ENCODE assay signal across 8 mouse cellular contexts in genomic region chr6:84105148-84106022, GRCm38 (mm10).
DNase-seq lines count a peak whose midpoint lies in the region; ATAC-seq lines count a peak whose summit lies in the region.

No protein-coding gene starts in this region.

- H3K4me2 ChIP-seq in kidney, embryonic 15.5 days, result peak overlapping the region; percentile 67
- H3K4me2 ChIP-seq in liver, embryonic 12.5 days, result peak overlapping the region; percentile 54

- H3K9ac ChIP-seq in kidney, embryonic 15.5 days, result no peak overlapping the region
- no peak overlapping the region for H3K9ac ChIP-seq in liver, embryonic 12.5 days

- WGBS in kidney, embryonic 15.5 days, result 4% methylated on average over 40 of the region's 40 CpGs
- WGBS in liver, embryonic 12.5 days (ENCODE audit: insufficient replicate concordance), result 22% methylated on average over 40 of the region's 40 CpGs

- peak; percentile 65 for ATAC-seq in kidney, embryonic 15.5 days (replicated peaks; ENCODE audit: low FRiP score)
- no peak for ATAC-seq in liver, embryonic 12.5 days
- no peak for ATAC-seq in inflammation-experienced regulatory T-cells, adult 6 months

- H3K9me3 ChIP-seq in kidney, embryonic 15.5 days (replicated peaks), result no peaks in the 10 kb centered on the region
- H3K9me3 ChIP-seq in liver, embryonic 12.5 days (replicated peaks), result no peaks in the 10 kb centered on the region

- no peaks in the 10 kb centered on the region for H3K36me3 ChIP-seq in kidney, embryonic 15.5 days
- H3K36me3 ChIP-seq in liver, embryonic 12.5 days, result no peaks in the 10 kb centered on the region

- peaks cover 90% of the 10 kb centered on the region for H3K27me3 ChIP-seq in kidney, embryonic 15.5 days
- peaks cover 70% of the 10 kb centered on the region for H3K27me3 ChIP-seq in liver, embryonic 12.5 days (replicated peaks)

- peak overlapping the region; percentile 34 for H3K4me3 ChIP-seq in kidney, embryonic 15.5 days (replicated peaks)
- peak overlapping the region; percentile 27 for H3K4me3 ChIP-seq in liver, embryonic 12.5 days

- peaks cover 31% of the 10 kb centered on the region for H3K4me1 ChIP-seq in kidney, embryonic 15.5 days
- H3K4me1 ChIP-seq in liver, embryonic 12.5 days, result no peaks in the 10 kb centered on the region

- DNase-seq in adrenal gland, postnatal 10 days, result peak; percentile 44
- DNase-seq in adrenal gland, postnatal 4 days (ENCODE audit: low spot score in 2 of 2), result no peak
- DNase-seq in cerebellum, adult 18-20 months, result peak; percentile 26 to 30
- peak; percentile 48 for DNase-seq in gastrocnemius, postnatal 10 days
- DNase-seq in right cerebral cortex, adult 18-20 months, result peak; percentile 35

- H3K27ac ChIP-seq in kidney, embryonic 15.5 days, result no peak overlapping the region
- H3K27ac ChIP-seq in liver, embryonic 12.5 days, result no peak overlapping the region

Comparison
In these comparisons a context has a peak if more than half of its experiments do, and no peak if none do; other contexts are left out.
1. DNase-seq: peak in adrenal gland, postnatal 10 days (single experiment), cerebellum, adult 18-20 months (2 of 2), gastrocnemius, postnatal 10 days (single experiment) and right cerebral cortex, adult 18-20 months (single experiment); none in adrenal gland, postnatal 4 days (0 of 2).